Mouse (Mus musculus): ENCODE measurements around the gene Idh3b.

Idh3b gene

GRCm38 (mm10) chr2:130283854-130284654, at the start of gene Idh3b:
Gene Idh3b, minus strand, starts transcription at chr2:130284547.
- peak; percentile 77 for DNase-seq (ENCODE audit: low read depth, low spot score)

DNA sequence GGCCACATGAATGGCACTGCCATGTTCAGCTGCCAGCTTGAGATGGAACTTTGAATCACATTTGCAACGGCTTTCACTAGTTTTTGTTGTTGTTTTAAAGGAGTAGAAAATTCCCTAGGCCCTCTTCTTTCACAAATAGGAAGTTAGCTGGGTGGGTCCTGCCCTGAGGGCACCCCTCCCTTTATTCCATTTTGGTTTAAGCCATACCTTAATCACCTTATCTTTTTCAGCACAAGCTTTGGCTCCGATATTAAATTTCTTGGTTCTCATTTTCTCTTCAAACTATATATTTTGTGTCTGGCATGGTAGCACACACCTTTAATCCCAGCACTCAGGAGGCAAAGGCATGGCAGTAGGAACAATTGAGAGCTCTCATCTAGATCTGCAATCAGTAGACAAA, 45.2 kb upstream of the Idh3b start:
- DNase-seq (ENCODE audit: low read depth, low spot score), result no peak

DNA sequence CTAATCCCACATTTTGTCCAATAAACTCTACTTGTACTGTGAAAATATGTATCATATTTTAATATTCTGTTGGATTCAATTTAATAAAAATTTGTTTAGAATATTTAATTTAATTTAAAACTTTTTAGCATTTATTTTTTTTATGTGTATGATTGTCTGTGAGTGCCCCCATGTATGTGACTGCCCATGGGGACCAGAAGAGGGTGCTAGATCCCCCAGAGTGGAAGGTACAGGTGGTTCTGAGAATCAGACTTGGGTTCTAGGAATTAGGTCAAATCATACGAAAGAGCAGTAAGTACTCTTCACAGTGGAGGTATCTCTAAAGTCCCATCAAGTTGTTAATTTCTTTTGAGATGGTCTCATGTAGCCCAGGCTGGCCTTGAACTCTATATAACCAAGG, 42.7 kb upstream of the Idh3b start:
- DNase-seq (ENCODE audit: low read depth, low spot score), result no peak

- DNase-seq (ENCODE audit: low read depth, low spot score), result no peak
These were observed 18.7 kb upstream of the Idh3b start for GRCm38 (mm10) chr2:130303014-130303413.

GRCm38 (mm10) chr2:130297580-130297979, 13.2 kb upstream of the Idh3b start:
- DNase-seq (ENCODE audit: low read depth, low spot score), result no peak

DNA sequence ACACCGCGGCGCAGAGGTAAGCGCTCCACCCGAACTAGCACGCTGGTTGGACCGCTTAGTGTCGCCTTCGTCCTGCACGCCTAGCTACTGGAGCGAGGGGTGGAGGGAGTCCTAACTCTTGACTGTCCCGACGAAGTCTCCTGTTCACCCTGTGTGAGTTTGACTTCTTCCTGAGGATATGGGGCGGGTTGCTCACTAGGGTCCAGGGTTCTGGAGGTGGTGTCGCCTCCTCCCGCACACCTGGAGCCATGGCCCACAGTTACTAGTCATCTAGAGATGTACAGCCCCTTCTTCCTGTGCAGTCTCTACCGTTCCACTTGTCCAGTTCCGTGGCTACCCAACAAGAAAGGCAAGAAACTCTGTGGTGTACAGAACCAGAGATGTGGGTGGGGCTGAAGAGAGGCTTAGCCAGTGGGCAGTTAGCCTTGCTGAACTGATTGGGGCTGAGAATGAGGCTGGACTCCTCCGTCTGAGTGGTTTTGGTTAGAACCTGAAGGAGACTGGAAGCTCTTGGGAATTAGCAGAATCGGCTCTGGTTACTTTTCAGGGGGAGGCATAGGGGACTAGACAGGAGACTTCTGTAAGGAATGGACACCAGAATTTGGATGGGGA, 11.9 kb upstream of the Idh3b start:
- DNase-seq (ENCODE audit: low read depth, low spot score), result no peak

DNA sequence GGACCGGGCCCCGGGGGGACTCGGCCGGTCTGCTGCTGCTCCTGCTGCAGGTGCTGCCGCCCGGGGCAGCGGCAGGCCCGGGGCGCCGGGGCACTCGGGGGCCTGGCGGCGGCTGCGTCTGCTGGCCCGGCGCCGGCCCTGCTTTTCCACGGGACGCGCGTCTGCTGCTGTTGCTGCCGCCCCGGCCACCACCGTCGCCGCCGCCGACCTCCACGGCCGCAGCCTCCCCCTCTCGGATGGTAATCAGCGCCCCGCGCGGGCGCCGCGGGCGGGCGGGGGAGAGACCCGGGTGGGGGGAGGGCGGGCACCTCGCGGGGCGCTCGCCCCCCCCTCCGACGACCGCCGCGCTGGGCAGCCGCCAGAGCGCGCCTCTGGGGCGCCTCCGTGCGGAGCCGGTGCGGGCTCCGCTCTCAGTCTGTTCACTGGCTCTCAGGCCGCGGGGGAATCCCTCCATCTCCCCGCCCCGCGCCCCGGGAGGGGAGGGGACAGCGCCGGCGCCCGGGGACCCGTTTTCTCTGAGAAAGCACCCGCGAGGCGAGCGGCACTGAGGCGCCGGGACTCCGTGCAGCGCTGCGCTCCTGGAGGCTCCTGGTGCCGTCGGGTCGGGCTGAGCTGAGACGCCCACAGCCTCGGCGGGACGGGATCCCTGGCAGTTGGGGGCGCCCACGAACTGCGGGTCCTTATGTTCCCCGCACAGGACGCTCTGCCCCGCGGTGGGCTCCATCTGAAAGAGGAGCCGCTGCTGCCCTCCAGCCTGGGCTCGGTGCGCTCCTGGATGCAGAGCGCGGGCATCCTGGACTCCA, 11.2 kb upstream of the Idh3b start:
- DNase-seq (ENCODE audit: low read depth, low spot score), result peak; percentile 46

- DNase-seq (ENCODE audit: low read depth, low spot score), result no peak
These were observed 10.6 kb upstream of the Idh3b start, which contains the start of gene Ebf4 for GRCm38 (mm10) chr2:130294936-130295277. Gene Ebf4, plus strand, starts transcription at chr2:130295169.

GRCm38 (mm10) chr2:130294218-130294935, 10.0 kb upstream of the Idh3b start:
- no peak for DNase-seq (ENCODE audit: low read depth, low spot score)

GRCm38 (mm10) chr2:130293486-130293885, 9.1 kb upstream of the Idh3b start:
- DNase-seq (ENCODE audit: low read depth, low spot score), result no peak

GRCm38 (mm10) chr2:130293009-130293408, 8.7 kb upstream of the Idh3b start:
- no peak for DNase-seq (ENCODE audit: low read depth, low spot score)

GRCm38 (mm10) chr2:130291434-130291833, 7.1 kb upstream of the Idh3b start:
- DNase-seq (ENCODE audit: low read depth, low spot score), result peak; percentile 74

DNA sequence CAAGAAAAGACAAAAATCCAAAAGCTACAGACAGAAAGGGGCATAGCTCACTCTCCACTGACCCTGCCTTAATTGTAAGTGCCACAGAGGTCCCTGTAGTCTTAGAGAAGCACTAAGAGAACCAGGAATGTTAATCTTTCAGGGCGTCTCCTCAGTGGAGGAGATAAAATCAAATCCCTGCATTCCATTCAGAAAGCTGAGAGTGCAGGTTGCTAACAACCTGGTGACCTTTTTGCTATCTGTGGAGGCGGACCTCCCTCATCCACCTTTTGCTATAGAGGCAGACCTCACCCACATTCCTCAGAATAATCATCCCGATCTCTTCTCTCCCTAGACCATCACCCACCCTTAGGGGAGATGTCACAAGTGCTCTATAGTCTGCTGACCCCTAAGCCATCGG, 4.7 kb upstream of the Idh3b start:
- no peak for DNase-seq (ENCODE audit: low read depth, low spot score)

DNA sequence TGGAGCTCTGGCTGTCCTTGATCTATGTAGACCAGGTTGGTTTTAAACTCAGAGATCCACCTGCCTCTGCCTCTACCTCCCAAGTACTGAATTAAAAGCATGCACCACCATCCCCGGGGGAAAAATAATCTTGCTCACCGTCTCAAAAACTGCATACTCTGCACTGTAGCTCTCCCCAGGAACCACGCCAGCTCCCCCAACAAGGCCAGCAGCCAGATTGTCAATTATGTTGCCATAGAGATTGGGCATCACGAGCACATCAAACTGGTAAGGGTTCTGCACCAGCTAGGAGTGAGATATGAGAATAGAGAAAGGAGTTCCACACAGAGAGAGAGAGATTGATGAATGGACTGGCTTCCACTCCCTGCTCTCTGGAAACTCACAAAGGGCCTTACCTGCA, 3.5 kb downstream of the Idh3b start:
- no peak for DNase-seq (ENCODE audit: low read depth, low spot score)

GRCm38 (mm10) chr2:130280224-130280623, 4.1 kb downstream of the Idh3b start:
- DNase-seq (ENCODE audit: low read depth, low spot score), result no peak

GRCm38 (mm10) chr2:130279600-130280091, 4.7 kb downstream of the Idh3b start:
- DNase-seq (ENCODE audit: low read depth, low spot score), result no peak

DNA sequence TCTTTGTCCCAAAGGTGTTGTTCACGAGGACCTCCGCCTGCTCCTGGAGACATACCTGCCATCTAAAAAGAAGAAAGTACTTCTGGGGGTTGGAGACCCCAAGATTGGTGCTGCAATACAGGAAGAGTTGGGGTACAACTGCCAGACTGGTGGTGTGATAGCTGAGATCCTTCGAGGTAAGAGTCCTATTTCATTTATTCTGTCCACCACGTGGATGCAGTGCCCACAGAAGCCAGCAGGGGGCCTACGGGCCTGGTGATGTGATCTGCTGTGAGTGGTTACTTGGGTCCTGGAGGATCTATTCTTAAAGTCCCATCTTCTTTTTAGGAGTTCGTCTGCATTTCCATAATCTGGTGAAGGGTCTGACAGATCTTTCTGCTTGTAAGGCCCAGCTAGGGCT, 8.7 kb downstream of the Idh3b start:
- peak; percentile 72 for DNase-seq (ENCODE audit: low read depth, low spot score)

- no peak for DNase-seq (ENCODE audit: low read depth, low spot score)
These were observed 9.5 kb downstream of the Idh3b start for GRCm38 (mm10) chr2:130274862-130275261.

DNA sequence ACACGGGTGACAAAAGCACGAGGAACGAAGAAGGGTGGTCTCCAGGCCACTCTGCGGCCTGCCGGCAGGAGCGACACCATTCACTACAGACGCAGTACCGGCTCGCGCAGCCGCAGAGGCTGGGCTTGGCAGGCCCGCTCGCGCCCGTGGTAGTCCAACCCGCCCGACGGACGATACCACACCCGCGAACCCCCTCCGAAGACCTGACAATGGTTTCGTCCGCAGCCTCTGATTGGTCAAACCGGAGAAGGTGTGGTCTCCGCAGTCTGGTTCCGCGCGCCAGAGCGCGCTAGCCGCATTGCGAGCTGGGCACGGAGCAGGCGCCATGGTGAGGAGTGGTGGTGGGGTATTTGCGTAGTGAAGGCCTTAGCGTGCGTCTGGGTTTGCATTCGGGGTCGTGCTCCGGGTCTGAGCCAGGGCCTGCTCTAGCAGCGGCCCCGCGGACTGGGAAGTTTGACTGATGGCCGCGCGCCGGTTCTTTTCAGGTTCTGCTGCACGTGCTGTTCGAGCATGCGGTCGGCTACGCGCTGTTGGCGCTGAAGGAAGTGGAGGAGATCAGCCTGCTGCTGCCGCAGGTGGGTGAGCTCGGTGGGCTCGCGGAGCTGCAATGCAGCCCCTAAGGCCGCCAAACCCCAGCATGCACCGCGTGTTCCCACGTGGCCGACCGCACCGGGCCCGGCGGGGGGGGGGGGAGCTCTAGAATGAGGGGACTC, 10.0 kb downstream of the Idh3b start, which contains the start of gene Nop56:
Nop56 (plus strand) TSS at position 282 of the 713 bp plus-strand sequence.
- DNase-seq (ENCODE audit: low read depth, low spot score), result peak; percentile 97

- DNase-seq (ENCODE audit: low read depth, low spot score), result no peak
These were observed 10.6 kb downstream of the Idh3b start for GRCm38 (mm10) chr2:130273732-130274131.

DNA sequence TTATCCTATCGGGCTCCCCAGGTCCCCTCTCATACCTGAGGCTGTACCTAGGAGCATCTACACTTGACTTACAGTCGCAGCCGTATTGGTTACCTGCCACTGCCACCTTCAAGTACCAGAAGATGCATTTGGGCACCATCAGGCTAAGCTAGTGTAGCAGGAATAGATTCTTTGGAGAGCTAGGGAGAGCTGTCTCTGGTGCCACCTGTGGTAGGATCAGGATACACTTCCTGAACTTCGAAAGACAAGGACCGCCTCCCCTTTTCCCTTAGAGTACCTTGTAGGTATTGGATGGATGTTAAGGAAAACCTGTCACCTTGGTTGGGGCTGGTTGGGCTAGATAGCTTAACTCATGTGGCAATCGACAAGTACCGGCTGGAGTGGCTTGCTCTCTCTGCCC, 16.3 kb downstream of the Idh3b start:
- no peak for DNase-seq (ENCODE audit: low read depth, low spot score)

Measured in CD4-positive helper T cell, adult 2 months (primary cell).